Mouse (Mus musculus) myocyte (in vitro differentiated cells): ENCODE measurements around the gene Cx3cl1.

ENCODE experiments used
- CEBPB ChIP-seq: IDR thresholded peaks from 2 replicates; pipeline ENCODE4 v1.6.1; 2011; ENCODE audit warnings: mild to moderate bottlenecking, moderate library complexity; ENCODE audit not compliant: poor library complexity, insufficient read depth, severe bottlenecking
- E2F4 ChIP-seq: IDR thresholded peaks from one replicate; pipeline ENCODE4 v1.6.1; 2011; ENCODE audit warnings: mild to moderate bottlenecking, control low read depth, moderate library complexity; ENCODE audit not compliant: insufficient read depth
- MAX ChIP-seq: IDR thresholded peaks from one replicate; pipeline ENCODE4 v1.6.1; 2011; ENCODE audit warnings: low read depth, mild to moderate bottlenecking, control low read depth
- MYOD1 ChIP-seq, 3 experiments: IDR thresholded peaks; one replicate each; pipeline ENCODE4 v1.6.1; 2011; ENCODE audit warnings: control low read depth in 2 of 3, low read depth in 2 of 3, mild to moderate bottlenecking in 2 of 3, moderate library complexity in 1 of 3; ENCODE audit not compliant: insufficient read length in 2 of 3, control insufficient read depth in 1 of 3
- MYOG ChIP-seq, 3 experiments: IDR thresholded peaks; one replicate each; pipeline ENCODE4 v1.6.1; 2011; ENCODE audit warnings: control low read depth in 2 of 3, low read depth in 2 of 3, mild to moderate bottlenecking in 2 of 3; ENCODE audit not compliant: insufficient read length in 2 of 3, control insufficient read depth in 1 of 3, insufficient read depth in 1 of 3
- POLR2A ChIP-seq: IDR thresholded peaks from one replicate; pipeline ENCODE4 v1.6.1; 2011; ENCODE audit warnings: low read depth, mild to moderate bottlenecking, control low read depth, moderate library complexity; ENCODE audit not compliant: insufficient read length
- POLR2AphosphoS2 ChIP-seq: IDR thresholded peaks from one replicate; pipeline ENCODE4 v1.6.1; 2011; ENCODE audit warnings: low read depth, control low read depth; ENCODE audit not compliant: insufficient read length
- REST ChIP-seq: IDR thresholded peaks from one replicate; pipeline ENCODE4 v1.6.1; 2011; ENCODE audit warnings: mild to moderate bottlenecking, control low read depth, moderate library complexity; ENCODE audit not compliant: insufficient read depth, insufficient read length
- SRF ChIP-seq: IDR thresholded peaks from one replicate; pipeline ENCODE4 v1.6.1; 2011; ENCODE audit warnings: low read depth; ENCODE audit not compliant: control insufficient read depth, insufficient read length
- TCF12 ChIP-seq: IDR thresholded peaks from one replicate; pipeline ENCODE4 v1.6.1; 2011; ENCODE audit warnings: mild to moderate bottlenecking, control low read depth; ENCODE audit not compliant: poor library complexity, insufficient read depth, severe bottlenecking
- TCF3 ChIP-seq: IDR thresholded peaks from one replicate; pipeline ENCODE4 v1.6.1; 2011; ENCODE audit warnings: low read depth, control low read depth; ENCODE audit not compliant: insufficient read length
- USF1 ChIP-seq: IDR thresholded peaks from one replicate; pipeline ENCODE4 v1.6.1; 2011; ENCODE audit warnings: low read depth, mild to moderate bottlenecking, control low read depth, moderate library complexity

- no peak for TF ChIP-seq POLR2A
- no peak for TF ChIP-seq USF1
- TF ChIP-seq MAX, result no peak
- TF ChIP-seq TCF12, result no peak
- no peak for TF ChIP-seq POLR2AphosphoS2
- TF ChIP-seq CEBPB, result no peak
- no peak for TF ChIP-seq MYOG (IDR thresholded peaks at IDR 0.05; ENCODE audit: control insufficient read depth in 1 of 3, insufficient read depth in 1 of 3, insufficient read length in 2 of 3, low read depth in 2 of 3)
- no peak for TF ChIP-seq MYOD1 (IDR thresholded peaks at IDR 0.05; ENCODE audit: control insufficient read depth in 1 of 3, insufficient read length in 2 of 3, low read depth in 2 of 3)
- no peak for TF ChIP-seq TCF3
- TF ChIP-seq REST, result no peak
- no peak for TF ChIP-seq E2F4
- TF ChIP-seq SRF, result no peak
Observed at GRCm38 (mm10) chr8:94778036-94778435, 6.2 kb downstream of the Cx3cl1 start.
